Mouse (Mus musculus) G1E-ER4 (cell line): ENCODE measurements around the gene 1700061G19Rik. TPM values are rescaled to one million over a fixed set of nuclear protein-coding genes. Genes with fewer than 3 reads are reported as not detected.

Source experiments
- GATA1 ChIP-seq: IDR thresholded peaks from one replicate; pipeline ENCODE4 v1.8.0; 2012; ENCODE audit warnings: low read length, inconsistent platforms
- polyA plus RNA-seq: library from polyadenylated mRNA; stranded (reverse); fragments of >175 nt; gene quantifications from 2 replicates; pipeline ENCODE4 v1.2.3, GENCODE M21; 2012

The 1700061G19Rik gene
- polyA plus RNA-seq, 1 experiment = not detected

- TF ChIP-seq GATA1 = no peak
These were observed 20.2 kb downstream of the 1700061G19Rik start for GRCm38 (mm10) chr17:56895368-56895918.

- TF ChIP-seq GATA1 = no peak
These were observed 21.3 kb downstream of the 1700061G19Rik start for GRCm38 (mm10) chr17:56896513-56897129.

DNA sequence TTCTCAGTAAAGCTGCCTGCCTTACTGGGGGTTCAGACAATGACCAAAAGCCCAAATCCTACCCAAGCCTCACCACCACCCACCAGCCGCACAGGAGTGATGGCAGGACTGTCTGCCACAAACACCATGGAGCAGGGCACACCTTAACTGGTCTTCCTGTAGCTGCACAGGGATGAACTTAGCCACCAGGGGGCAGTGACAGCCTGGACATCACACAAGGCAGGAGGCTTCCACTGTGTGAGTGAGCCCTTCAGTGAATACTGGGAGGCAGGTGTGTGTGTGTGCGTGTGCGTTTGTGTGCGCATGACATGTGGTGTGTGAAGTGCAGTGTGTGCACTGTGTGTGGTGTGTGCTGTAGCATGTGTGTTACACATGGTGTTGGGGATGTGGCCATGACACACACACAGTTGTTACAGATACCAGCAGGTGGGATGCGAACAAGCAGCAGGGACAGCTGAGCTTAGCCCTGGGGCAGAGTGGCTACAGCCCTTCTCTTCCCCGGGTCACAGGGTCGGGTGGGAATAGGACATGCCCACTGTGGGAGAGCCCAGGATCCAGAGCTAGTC lies 22.4 kb downstream of the 1700061G19Rik start:
- TF ChIP-seq GATA1 = no peak

DNA sequence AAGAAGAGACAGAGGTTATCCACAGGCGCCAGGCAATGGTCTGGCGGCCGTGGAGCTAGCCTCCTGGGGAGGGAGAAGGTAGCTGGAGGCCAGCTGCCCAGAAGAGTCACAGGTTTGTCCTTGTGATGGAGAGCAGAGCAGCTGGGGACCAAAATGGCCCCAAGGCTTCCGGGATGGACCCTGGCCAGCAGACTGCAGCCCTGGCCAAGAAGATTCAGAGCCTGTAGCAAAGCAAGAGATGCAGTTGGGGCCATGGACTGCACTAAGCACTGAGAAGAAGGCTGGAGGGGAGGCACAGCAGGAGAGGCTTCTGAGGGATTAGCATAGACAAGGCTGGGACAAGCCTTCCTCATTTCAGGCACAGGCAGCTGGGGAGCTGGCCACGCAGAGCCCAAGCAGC lies 27.4 kb downstream of the 1700061G19Rik start:
- TF ChIP-seq GATA1 = no peak

- no peak for TF ChIP-seq GATA1
These were observed 30.9 kb downstream of the 1700061G19Rik start for GRCm38 (mm10) chr17:56906166-56906565.

DNA sequence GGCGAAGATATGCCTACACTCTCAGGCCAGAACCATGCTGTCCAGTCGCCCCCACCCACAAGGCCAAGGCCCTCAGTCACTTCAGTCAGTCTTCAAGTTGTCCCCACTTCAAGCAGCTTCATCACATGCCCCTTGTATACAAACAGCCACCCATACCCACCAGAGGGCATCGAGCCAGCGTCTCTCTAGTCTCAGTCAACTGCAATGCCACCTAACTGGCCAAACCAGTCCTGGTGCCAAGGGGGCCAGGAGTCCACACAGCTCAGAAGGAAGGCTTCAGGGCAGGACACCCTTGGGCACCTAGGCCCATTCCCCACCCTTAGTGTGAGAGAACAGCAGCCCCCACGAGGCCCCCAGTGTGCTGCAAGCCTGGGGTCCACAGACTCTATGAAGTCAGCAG lies 31.8 kb downstream of the 1700061G19Rik start:
- no peak for TF ChIP-seq GATA1

- no peak for TF ChIP-seq GATA1
These were observed 32.6 kb downstream of the 1700061G19Rik start for GRCm38 (mm10) chr17:56907887-56908286.

GRCm38 (mm10) chr17:56913023-56913422 lies 37.7 kb downstream of the 1700061G19Rik start:
- no peak for TF ChIP-seq GATA1

GRCm38 (mm10) chr17:56913444-56913843 lies 38.2 kb downstream of the 1700061G19Rik start:
- TF ChIP-seq GATA1 = no peak

DNA sequence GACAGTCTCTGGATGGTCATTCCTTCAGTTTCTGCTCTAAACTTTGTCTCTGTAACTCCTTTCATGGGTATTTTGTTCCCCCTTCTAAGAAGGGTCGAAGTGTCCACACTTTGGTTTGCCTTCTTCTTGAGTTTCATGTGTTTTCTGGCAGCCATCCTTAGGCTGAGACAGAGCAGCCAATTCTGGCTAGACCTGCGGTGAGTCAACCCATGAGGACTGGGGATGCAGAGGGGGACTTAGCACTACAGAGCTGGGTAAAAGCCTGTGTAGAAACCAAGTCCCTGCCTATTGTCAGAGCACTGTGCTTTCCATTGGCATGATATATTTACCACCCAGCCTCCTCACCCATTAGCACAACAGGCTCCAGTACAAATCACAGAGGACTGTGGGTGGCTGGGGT lies 41.9 kb downstream of the 1700061G19Rik start:
- no peak for TF ChIP-seq GATA1

DNA sequence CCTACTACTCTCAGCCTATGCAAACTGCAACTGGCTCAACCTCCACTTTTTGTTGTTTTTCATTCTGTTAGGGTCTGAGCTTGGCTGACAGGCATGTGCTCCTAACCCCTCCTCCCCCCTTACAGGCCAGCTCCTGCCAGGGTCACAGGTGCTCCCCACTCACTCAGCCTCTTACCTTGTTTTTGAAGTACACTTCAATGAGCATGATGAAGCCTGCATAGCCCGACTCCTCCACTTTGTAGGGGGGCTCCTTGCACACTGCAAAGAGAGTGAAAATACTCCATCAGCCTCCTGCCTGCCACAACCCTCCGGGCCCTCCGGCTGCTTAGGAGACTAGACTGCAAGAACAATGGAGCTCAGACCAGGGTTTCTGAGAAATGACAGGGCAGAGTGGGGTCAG lies 44.4 kb downstream of the 1700061G19Rik start:
- TF ChIP-seq GATA1 = no peak

- TF ChIP-seq GATA1 = no peak
These were observed 50.7 kb downstream of the 1700061G19Rik start for GRCm38 (mm10) chr17:56925998-56926397.

GRCm38 (mm10) chr17:56929101-56929500 lies 53.8 kb downstream of the 1700061G19Rik start:
- no peak for TF ChIP-seq GATA1

DNA sequence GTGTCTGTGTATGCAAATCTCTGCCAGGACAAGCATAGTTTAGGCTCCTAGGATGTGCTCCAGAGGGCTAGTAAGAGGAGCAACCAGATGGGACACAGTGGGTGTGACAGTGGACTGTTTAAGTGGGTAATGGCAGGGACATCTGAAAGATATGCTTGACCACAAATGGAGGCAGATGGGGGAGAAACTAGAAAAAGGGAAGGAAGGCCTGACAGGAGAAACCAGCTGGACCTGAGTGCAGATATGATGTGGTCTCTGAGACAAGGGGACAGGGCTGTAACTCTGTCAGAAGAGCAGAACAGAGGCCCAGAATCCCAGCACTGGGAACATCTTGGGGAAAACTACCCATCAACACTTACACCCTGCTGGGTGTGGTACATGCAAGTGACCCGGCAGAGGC lies 54.3 kb downstream of the 1700061G19Rik start:
- no peak for TF ChIP-seq GATA1

DNA sequence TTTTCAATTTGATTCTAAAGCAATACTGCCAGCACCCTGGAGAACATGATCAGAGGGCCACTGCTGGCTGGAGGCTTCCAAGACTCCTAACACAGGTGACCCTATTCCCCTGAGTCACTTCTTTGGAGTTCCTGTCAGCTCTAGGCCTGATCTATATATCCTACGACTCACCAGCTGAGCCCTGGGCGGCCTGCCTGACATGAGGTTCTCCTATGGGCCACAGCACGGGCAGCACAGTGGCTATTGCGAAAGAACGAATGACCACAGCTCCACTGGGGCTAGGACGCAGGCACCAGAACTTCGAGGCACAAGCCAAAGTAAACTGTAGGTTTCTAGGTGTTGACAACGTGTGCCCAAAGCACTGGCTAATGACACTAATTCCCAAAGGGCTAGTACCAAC lies 54.7 kb downstream of the 1700061G19Rik start:
- no peak for TF ChIP-seq GATA1

- TF ChIP-seq GATA1 = no peak
These were observed 58.1 kb downstream of the 1700061G19Rik start for GRCm38 (mm10) chr17:56933395-56933794.
